Mouse (Mus musculus) layer of hippocampus, adult 11-12 months (tissue): ENCODE measurements at regions not wholly inside any gene's neighbourhood (a gene's known extent, or its start where the extent isn't known, plus 50 kb on each side); places are given as distances from the start of the nearest gene placed in this dataset.
"Not testable (repeated sequence)": the region's sequence is repeated elsewhere in the genome, so short reads cannot be mapped to it uniquely, and the experiment has no call there.

Source experiments
- DNase-seq: peaks from one replicate; pipeline ENCODE4 v3.0.0; 2022; ENCODE audit warnings: low spot score

- no peak for DNase-seq
Observed at GRCm38 (mm10) chr2:75781781-75782211, 50.2 kb upstream of the Agps start.

- DNase-seq: peak; percentile 45
Observed at GRCm38 (mm10) chr2:75781078-75781477, 50.9 kb upstream of the Agps start.

DNA sequence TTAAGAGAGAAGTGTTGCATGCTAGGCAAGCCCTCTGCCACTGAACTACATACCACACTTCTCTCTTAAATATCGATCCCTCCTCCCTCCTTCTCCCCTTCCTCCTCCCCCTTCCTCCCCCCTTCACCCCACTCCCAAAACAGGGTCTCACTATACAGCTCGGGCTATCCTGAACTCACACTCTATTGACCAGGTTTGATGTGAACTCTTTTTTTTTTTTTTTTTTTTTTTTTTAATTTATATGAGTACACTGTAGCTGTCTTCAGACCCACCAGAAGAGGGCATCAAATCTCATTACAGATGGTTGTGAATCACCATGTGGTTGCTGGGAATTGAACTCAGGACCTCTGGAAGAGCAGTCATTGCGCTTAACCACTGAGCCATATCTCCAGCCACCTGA lies 53.3 kb upstream of the Agps start:
- DNase-seq: not testable (repeated sequence)

DNA sequence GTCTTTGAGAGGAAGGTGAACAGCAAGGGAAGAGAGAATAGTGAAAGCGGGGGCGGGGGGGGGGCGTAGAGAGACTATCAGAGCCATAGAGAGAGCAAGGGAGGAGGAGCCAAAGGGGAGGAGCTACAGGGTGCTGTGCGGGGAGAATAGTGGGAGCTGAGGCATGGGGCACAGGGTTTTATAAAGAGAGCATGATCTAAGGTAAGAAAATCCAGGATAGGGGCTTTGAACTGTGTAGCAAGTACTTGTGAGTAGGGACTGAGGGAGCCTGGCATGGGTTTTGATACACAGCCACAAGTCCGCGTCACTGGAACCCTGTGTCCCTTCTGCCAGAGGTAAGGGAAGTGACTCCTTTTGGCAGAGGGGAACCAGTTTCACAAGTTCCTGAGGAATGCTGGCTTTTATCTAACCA lies 54.9 kb upstream of the Agps start:
- DNase-seq: no peak

DNA sequence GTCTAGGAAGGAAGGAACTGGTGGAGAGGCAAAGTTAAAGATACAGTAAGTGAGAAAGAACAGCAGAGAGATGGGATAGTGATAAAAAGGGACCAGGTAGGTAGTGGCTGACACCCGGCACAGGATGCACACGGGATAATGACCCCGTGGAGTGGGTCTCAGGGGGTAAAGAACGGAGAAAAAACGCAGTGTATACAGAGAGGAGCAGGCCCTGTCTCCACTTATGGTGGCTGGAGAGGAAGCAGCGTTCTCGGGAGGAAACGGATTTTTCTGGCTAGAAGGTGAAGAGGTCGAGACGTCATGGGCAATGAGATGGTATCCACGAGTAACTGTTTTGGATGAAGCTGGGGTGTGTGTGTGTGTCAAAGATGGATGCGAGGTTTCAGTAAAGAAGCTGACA lies 55.4 kb upstream of the Agps start:
- no peak for DNase-seq

DNA sequence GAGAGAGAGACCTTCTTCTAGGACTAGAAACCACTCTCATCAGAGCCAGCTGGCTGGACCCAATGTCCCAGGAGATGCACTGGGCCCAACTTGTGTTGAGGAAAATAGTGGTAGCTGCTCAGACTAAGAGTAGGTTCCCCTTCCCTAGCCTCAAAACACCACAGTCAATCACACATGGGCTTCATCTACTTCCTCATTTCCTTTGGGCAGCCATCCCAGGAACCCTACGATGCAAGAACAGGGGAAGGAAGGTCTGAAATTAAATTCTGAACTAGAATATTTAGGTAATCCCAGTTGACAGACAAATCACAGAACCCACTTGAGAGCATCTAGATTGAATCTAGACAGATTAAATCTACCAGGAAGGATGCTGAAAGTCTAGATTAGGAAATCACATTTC lies 56.8 kb upstream of the Agps start:
- no peak for DNase-seq

DNA sequence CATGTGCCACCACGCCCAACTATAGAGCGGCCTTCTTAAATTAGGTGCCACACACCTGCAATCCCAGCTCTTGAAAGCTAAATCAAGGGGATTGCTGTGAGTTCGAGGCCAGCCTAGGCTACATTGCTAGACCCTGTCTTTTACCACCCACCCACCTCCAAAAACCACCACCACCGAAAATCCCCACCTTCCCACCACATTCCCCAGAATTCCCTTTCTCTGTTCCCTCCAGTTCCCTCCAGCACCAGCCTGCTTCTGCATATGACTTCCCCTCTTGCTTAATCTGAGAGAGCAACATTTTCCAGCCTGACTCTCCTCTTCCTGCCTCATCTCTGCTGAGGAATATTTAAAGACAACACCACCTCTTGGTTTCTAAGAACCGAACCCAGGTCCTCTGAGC lies 58.5 kb upstream of the Agps start:
- no peak for DNase-seq

DNA sequence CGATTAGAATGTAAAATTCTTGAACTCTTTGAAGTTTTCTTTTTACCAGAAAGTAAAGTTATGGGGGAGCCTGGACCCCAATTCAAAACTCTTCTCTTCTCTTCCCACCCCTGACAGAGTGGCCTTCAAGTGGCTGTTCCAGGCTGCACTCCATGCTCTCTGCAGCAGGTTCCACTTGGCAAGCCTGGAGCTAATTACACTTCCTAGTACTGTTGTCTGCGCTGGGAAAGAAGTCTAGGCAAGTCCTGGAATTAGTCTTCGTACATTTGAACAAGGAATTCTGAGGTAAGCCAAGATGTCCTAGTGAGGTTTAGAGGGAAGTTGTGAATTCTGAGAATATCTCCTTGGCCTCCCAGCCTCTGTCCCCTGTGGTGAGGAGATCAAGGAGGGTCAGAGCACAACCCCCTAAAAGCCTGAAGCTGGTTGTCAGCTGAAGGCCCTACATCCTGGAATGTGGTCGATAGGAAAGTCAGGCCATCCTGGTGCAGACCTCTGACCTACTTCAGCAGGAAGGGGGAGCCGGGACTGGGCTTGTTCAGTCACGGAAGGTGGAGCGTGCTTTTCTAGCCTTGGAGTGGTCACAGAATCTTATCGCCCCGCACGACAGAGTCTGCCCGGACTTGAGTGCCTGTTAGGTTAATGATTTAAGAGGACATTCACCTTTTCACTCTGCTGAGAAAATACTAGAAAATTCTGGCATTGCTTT lies 59.6 kb upstream of the Agps start:
- DNase-seq: no peak

GRCm38 (mm10) chr2:75770633-75771032 lies 61.3 kb upstream of the Agps start:
- DNase-seq: no peak

- no peak for DNase-seq
Observed at GRCm38 (mm10) chr2:75768559-75769304, 63.2 kb upstream of the Agps start.

GRCm38 (mm10) chr2:75767871-75768558 lies 63.6 kb upstream of the Nfe2l2 start:
- no peak for DNase-seq

- DNase-seq: no peak
Observed at GRCm38 (mm10) chr2:75765403-75765802, 61.0 kb upstream of the Nfe2l2 start.

DNA sequence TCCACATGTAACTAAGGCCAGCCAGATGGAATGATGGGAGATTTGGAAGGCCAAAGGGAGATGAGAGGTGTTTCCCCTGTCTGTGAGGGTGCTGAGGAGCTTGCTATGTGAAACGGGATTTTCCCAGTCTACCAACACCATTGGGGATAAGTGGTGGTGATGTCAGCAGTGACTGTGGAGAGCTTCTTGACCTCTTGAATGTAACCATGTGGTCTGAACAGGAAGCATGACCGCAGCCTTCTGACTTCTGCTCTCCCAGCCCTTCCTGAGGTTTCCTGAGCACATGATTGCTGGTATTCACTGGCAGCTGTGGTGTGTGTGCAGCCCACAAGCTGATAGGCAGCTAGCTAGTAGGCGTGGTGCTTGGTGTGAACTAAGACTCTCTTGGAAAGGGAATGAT lies 58.8 kb upstream of the Nfe2l2 start:
- peak; percentile 23 for DNase-seq

DNA sequence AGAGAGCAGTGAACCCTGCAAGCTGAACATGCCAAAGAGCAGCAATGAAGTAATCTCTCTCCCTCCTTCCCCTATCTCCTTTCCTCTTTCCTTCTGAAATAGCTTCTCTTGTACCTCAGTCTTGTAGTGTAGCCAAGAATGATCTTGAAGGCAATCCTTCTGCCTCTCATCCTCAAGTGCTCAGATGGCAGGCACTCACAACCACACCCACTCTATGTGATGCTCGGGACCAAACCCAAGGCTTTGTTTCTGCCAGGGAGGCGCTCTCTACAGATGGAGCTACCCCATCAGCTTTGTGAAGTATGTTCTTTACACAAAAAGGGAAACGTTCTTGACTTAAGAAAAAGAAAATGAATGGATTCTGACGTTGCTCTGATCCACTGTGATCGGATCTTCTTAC lies 57.6 kb upstream of the Nfe2l2 start:
- no peak for DNase-seq

DNA sequence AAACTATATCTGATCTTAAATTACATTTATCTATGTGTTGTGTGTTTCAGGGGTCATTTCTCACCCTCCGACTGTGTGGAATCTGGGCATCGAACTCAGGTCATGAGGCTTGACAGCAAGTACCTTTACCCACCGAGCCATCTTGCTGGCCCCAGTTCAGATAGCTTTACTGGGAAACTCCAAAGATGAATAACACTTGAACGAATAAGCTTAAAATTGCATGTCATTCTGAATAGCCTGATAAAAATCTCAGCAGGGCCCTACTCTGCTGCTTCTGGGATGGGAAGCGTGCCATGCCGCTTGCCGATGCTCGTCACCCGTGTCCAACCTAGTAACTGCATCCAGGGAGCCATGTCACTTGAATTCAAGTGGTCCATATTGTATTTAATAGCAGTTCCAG lies 57.2 kb upstream of the Nfe2l2 start:
- no peak for DNase-seq

DNA sequence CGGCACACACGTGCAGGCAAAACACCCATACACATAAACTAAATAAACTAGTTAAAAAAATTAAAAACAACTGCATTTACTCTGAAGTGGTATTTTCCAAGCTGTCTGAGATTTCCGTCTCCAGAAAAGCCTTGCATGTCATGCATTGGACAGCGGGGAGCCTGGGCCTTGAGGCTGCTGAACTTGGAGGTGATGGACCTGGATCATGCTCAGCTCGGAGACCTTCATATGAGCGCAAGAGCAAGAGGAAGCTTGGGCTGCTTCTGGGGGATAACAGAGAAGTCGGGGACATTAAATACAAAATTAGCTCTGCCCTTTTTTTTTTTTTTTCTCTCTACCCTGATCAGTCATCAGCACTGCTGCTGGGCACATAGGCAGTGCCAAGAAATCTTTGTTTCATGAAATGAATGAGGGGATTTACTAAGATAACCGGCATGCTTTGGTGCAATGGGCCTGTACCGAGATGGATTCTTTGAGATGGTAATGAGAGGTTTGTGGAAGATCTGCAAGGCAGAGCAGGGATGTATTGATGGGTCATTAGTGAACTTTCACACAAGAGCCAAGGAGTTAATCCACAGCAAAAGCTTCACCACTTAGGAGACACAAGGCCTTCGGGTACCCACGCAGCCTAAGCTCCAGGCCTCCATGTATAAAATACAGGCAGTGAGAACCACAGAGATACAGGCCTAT lies 54.9 kb upstream of the Nfe2l2 start:
- no peak for DNase-seq

GRCm38 (mm10) chr2:75758277-75758676 lies 53.8 kb upstream of the Nfe2l2 start:
- no peak for DNase-seq

DNA sequence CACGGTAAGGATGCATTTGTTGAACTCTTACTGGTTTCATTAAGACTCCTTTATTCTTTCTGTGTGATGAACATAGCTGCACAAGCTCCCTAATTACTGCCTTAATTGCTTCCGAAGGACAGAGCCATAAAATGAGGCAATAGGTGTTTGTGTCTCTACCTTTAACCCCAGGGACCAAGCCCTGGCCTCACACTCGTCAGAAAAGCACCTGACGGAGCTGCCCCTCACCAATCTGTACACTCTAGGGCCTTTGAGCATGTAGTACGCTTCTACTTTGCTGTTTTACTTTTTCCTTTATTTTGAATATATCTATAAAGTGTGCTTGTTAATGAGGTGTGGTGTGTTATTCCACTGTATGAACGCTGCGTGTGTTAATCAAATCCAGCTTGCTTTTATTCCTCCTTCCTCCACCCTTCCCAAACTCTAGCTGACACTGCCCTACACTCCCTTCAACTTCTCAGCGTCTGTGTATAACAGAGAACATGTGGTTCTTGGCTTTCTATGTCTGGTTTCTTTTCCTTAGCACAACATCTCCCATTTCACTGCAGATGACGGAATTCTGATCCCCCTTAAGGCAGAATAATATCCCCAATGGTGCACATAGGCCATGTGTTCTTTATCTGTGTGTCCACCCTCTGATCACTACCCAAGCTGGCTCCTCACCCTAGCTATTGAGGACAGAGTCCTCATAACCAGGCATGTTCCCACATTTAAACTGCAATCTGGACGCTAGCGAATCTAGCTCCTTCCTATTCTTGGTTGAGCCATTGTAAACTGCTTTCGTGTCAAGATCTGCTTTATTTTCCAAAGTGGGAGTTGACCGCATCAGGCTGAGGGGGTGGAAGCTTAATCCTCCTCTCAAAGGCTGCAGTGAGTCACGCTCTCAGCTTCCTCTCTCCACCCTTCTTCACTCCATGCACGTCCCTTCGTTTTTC lies 52.5 kb upstream of the Nfe2l2 start:
- DNase-seq: no peak

- DNase-seq: no peak
Observed at GRCm38 (mm10) chr2:75754606-75755005, 50.2 kb upstream of the Nfe2l2 start.
